Mouse (Mus musculus) urinary bladder, postnatal 10 days (tissue): ENCODE data around the gene Fgd4.
"Not testable (repeated sequence)": the region's sequence is repeated elsewhere in the genome, so short reads cannot be mapped to it uniquely, and the experiment has no call there.

Experiments used
- DNase-seq: peaks from one replicate; pipeline ENCODE4 v3.0.0; 2022; ENCODE audit warnings: low spot score

Gene Fgd4

DNA sequence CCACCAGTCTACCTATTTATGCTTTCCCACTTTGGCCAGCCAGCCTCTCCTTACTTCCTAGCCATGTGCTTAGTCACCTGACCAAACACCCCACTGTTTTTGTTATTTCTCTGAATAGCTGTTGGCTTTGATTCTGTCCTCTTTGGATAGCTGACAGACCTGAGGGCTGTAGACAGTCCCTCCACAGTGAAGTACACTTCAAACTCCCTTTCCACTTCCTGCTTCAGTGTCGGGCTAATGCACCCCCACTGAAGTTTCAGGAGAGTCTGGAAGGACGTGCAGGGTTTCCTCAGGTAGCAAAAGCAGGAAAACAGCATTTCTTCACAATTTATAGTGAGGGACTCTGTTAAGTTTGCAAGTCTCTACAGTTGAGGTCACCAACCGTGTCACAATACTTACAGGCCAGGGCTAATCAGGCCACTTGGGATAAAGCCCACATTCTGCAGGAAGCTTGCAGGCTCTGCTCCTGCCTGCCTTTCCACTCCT is 57.4 kb downstream of the Fgd4 start:
- DNase-seq: no peak

DNA sequence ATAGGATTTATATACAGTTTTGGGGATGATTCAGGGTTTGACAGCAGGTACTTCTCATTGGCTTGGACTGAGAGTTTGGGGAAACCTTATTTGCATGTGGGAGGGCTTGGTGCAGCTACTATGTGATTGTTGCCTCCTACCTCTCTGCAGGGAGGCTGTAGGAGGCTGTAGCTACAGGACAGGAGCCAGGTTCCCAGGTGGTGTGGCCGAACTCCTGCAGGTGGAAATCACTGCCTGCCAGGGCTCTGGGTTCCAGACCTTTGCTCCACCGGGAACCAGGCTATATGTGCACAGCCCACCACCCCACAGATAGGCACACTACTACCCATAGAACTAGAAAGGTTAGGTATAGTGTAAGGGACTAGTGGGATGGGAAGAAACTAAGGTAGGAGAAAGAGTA is 61.0 kb downstream of the Fgd4 start:
- not testable (repeated sequence) for DNase-seq

DNA sequence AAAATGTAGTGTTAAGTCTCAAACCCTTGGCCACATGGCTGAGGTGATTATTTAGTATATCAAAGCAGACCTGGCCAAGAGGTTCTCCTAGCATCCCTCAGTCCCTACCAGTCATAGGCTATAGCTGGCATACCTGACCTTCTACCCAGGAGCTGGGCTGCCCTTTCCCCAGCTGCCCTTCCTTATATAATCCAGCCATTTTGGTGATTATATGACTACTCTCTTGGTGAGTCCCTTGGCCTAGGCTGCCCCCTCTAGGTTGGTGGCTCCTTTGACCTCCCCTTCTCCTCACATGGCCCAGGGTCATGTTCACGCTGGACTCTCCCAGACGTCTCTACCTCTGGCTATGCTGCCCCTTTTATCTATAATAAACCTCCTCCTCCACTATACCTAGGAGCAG is 65.1 kb downstream of the Fgd4 start:
- DNase-seq: no peak

GRCm38 (mm10) chr16:16528014-16528413 is 72.3 kb downstream of the Fgd4 start:
- no peak for DNase-seq

DNA sequence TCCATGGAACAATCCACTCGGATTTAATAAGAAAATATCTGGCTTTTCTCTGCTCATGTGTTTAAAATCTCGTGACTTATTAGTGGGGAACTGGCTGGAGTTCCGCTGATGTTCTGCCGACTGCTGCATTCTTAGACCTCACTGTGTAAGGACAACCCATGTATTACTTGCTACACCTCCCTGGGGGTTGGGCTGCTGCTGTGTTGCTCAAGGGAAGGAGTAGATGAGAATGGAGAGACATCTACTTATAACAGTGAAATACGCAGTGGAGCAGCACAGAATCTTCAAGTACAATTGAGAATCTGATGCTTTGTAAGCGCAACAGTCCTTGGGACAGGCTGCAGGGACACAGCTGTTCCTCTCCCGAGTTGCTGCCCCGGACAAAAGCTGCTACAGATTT is 73.1 kb downstream of the Fgd4 start:
- no peak for DNase-seq

DNA sequence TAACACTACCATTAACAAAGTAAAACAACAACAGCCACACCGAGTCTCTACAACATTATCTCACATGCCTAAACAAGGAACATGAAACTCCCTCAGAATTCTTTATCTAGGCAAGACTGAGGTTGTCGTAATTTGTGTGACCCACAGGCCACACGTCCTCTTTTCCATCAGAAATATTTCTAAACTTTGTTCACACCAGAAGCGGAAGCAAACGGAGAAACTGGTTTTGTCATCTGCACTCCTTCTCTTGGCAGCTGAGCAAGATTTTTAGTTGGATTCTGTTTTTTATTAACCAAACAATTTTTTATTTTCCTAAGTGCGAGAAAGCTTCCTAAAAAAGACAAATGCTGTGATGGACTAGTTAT is 73.6 kb downstream of the Fgd4 start:
- DNase-seq: no peak

DNA sequence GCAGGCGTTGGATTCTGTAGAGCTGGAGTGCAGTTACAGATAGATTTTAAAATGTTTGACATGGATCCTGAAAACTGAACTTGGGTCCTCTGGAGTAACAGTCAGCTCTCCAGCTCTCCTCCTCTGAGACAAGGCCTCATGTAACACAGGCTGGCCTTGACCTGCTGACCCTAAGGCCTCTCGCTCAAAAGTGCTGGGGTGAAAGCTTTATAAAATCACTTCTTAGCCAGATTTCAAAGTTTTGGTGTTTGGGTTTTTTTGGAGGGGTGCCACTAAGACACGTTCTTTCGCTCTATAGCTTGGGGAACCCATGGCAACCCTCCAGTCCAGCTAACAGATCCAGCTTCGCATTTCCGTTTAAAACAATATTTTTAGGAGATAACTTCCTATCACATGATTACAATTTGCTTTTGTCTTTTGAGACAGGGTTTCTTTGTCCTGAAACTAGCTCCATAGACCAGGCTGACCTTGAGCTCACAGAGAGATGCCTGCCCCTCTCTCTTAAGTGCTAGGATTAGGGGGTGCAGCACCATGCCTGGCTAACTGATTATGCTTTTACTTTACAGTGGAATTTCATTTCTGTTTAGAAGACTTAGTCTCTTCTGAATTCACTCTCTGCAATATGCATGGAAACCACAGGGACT is 74.1 kb downstream of the Fgd4 start:
- no peak for DNase-seq

GRCm38 (mm10) chr16:16525266-16525904 is 75.0 kb downstream of the Fgd4 start:
- DNase-seq: no peak

- no peak for DNase-seq
These were observed 76.7 kb downstream of the Fgd4 start for GRCm38 (mm10) chr16:16523632-16524031.

- not testable (repeated sequence) for DNase-seq
These were observed 77.5 kb downstream of the Fgd4 start for GRCm38 (mm10) chr16:16522869-16523268.

- DNase-seq: no peak
These were observed 98.9 kb downstream of the Fgd4 start for GRCm38 (mm10) chr16:16501491-16501890.

GRCm38 (mm10) chr16:16500926-16501325 is 99.4 kb downstream of the Fgd4 start:
- no peak for DNase-seq

- no peak for DNase-seq
These were observed 101.6 kb downstream of the Fgd4 start for GRCm38 (mm10) chr16:16498798-16499197.

DNA sequence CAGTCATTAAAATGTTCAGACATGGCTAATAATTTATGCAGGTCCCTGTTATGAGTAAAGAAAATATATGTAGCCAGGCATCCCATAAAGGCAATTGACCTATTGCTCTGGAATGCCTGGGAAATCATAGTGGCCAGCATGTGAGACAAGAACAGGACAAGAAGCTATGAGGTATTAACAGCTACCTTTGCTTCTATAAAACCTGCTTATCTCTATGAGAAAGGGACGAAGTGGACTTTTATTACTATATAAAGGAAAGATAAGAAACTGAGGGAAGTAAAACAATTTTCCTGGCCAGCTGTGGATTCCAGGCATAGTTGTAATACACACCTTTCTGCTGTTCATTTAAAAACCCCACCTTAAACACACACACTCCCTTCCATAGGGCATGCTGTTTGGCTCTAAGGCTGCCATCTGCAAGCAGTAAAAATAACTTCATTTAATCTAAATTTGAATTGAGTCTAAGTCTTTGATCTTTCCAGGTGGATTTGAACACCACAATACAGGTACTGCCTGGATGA is 114.8 kb downstream of the Fgd4 start:
- no peak for DNase-seq

GRCm38 (mm10) chr16:16484601-16485000 is 115.7 kb downstream of the Fgd4 start:
- no peak for DNase-seq

DNA sequence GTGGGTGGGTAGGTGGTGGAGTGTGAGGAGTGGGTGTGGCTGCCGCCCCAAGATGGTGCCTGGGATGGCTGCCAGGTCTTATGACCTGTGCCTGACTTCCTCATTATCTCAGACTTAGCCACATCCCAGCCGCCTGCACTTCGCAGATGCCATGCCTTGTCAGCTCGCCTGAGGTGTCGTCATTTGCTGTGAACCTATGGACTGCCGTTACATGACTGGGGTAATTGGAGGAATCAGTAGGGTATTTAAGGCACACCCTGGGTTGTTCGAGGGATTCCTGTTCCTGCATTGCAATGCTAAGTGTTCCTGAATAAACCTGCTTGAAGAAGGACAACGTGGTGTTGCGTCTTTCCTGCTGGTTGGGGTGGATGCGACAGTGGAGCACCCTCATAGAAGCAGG is 126.9 kb downstream of the Fgd4 start:
- not testable (repeated sequence) for DNase-seq

DNA sequence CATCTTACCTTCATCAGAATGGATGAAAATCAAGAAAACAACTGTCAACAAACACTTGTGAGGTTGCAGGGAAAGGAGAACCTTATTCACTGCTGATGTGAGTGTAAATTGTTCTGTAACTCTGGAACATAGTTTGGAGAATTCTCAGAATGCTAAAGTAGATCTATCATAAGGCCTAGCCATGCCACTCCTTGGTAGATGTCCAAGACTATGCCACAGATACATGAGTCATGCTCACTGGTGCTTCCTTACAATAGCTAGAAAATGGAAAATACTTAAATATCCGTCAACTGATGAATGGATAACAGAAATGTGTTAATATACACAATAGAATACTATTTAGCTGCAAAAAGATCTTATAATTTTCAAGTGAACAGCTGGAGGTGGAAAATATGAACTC is 150.3 kb downstream of the Fgd4 start:
- DNase-seq: no peak

GRCm38 (mm10) chr16:16438436-16438835 is 161.9 kb downstream of the Fgd4 start:
- no peak for DNase-seq

GRCm38 (mm10) chr16:16422456-16422855 is 177.9 kb downstream of the Fgd4 start:
- no peak for DNase-seq

- DNase-seq: not testable (repeated sequence)
These were observed 233.1 kb downstream of the Fgd4 start for GRCm38 (mm10) chr16:16367217-16367616.
